Mouse (Mus musculus): ENCODE results near the gene Shc2. TPM values are rescaled to one million over a fixed set of nuclear protein-coding genes. Genes with fewer than 3 reads are reported as not detected.

The Shc2 gene
- polyA plus RNA-seq, 1 experiment from 2014 or later, result 22.8 TPM

- 30% methylated on average over 5 of the region's 5 CpGs for WGBS
- no peak for ATAC-seq (ENCODE audit: low FRiP score, low read depth)
- Histone ChIP-seq H3K36me3 (no peaks in the 10 kb centered on the region), H3K27ac (replicated peaks) (no peak overlapping the region), H3K27me3 (peaks cover 65% of the 10 kb centered on the region), H3K4me3 (no peak overlapping the region), H3K4me2 (replicated peaks) (peak overlapping the region; percentile 100; the same call in 1 of the 2 replicates), H3K9ac (replicated peaks) (no peak overlapping the region), H3K9me3 (no peaks in the 10 kb centered on the region), H3K4me1 (peaks cover 26% of the 10 kb centered on the region)
Observed at GRCm38 (mm10) chr10:79611296-79611695, 26.4 kb downstream of the Shc2 start.

GRCm38 (mm10) chr10:79609276-79609675, 28.4 kb downstream of the Shc2 start:
- no peak for ATAC-seq (ENCODE audit: low FRiP score, low read depth)
- Histone ChIP-seq H3K36me3 (no peaks in the 10 kb centered on the region), H3K4me2 (replicated peaks) (no peak overlapping the region), H3K27me3 (peaks cover 60% of the 10 kb centered on the region), H3K9me3 (no peaks in the 10 kb centered on the region), H3K4me1 (peaks cover 26% of the 10 kb centered on the region), H3K9ac (replicated peaks) (no peak overlapping the region), H3K4me3 (no peak overlapping the region), H3K27ac (replicated peaks) (no peak overlapping the region)
- WGBS, result 71% methylated on average over 3 of the region's 3 CpGs

DNA sequence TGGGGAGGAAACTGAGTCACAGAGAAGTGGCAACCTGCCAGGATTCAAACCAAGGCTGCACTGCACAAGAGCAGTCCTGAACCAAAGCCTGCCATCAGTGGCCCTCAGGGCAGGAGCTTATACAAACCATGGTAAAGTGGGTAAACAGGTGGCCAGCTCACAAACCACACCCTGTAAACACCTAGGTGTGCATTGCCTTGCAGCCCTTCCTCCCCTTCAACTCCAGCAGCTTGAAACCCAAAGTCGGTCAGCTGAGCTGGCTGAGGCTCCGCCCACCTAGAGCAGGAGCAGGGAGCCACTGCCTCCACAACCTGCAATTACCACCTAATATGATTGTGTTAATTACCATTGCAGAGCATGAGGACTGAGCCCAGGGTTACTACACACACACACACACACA, 29.8 kb downstream of the Shc2 start:
- Histone ChIP-seq H3K9ac (replicated peaks) (no peak overlapping the region), H3K27me3 (peaks cover 47% of the 10 kb centered on the region), H3K9me3 (no peaks in the 10 kb centered on the region), H3K4me3 (no peak overlapping the region), H3K36me3 (no peaks in the 10 kb centered on the region), H3K4me1 (peaks cover 15% of the 10 kb centered on the region), H3K27ac (replicated peaks) (no peak overlapping the region), H3K4me2 (replicated peaks) (no peak overlapping the region)
- no peak for ATAC-seq (ENCODE audit: low FRiP score, low read depth)
- 41% methylated on average over 2 of the region's 2 CpGs for WGBS

- Histone ChIP-seq H3K27me3 (peaks cover 34% of the 10 kb centered on the region), H3K27ac (replicated peaks) (no peak overlapping the region), H3K4me2 (replicated peaks) (no peak overlapping the region), H3K36me3 (no peaks in the 10 kb centered on the region), H3K4me1 (peaks cover 1% of the 10 kb centered on the region; the same call in 1 of the 2 replicates), H3K9ac (replicated peaks) (no peak overlapping the region), H3K4me3 (no peak overlapping the region), H3K9me3 (no peaks in the 10 kb centered on the region)
- no peak for ATAC-seq (ENCODE audit: low FRiP score, low read depth)
- 67% methylated on average over 4 of the region's 4 CpGs for WGBS
Observed at GRCm38 (mm10) chr10:79606537-79606936, 31.2 kb downstream of the Shc2 start.

GRCm38 (mm10) chr10:79597936-79598230, 39.8 kb downstream of the Shc2 start:
- H3K4me3 ChIP-seq, result no peak overlapping the region
- H3K4me2 ChIP-seq (replicated peaks), result no peak overlapping the region
- H3K4me1 ChIP-seq, result no peaks in the 10 kb centered on the region
- no peaks in the 10 kb centered on the region for H3K9me3 ChIP-seq
- no peak for ATAC-seq (ENCODE audit: low FRiP score, low read depth)
- no peak overlapping the region for H3K9ac ChIP-seq (replicated peaks)
- H3K27me3 ChIP-seq, result peaks cover 38% of the 10 kb centered on the region
- no peaks in the 10 kb centered on the region for H3K36me3 ChIP-seq
- WGBS, result 85% methylated on average over 4 of the region's 4 CpGs
- H3K27ac ChIP-seq (replicated peaks), result no peak overlapping the region

GRCm38 (mm10) chr10:79597051-79597935, 40.4 kb downstream of the Shc2 start:
- Histone ChIP-seq H3K9me3 (no peaks in the 10 kb centered on the region), H3K27ac (replicated peaks) (no peak overlapping the region), H3K4me1 (no peaks in the 10 kb centered on the region), H3K4me2 (replicated peaks) (no peak overlapping the region), H3K36me3 (no peaks in the 10 kb centered on the region), H3K9ac (replicated peaks) (no peak overlapping the region), H3K27me3 (peaks cover 38% of the 10 kb centered on the region), H3K4me3 (no peak overlapping the region)
- 29% methylated on average over 13 of the region's 13 CpGs for WGBS
- no peak; the same call in 1 of the 2 replicates for ATAC-seq (ENCODE audit: low FRiP score, low read depth)

GRCm38 (mm10) chr10:79595590-79595929, 42.2 kb downstream of the Shc2 start:
- Histone ChIP-seq H3K4me3 (no peak overlapping the region), H3K4me1 (no peaks in the 10 kb centered on the region), H3K27ac (replicated peaks) (no peak overlapping the region), H3K9ac (replicated peaks) (no peak overlapping the region), H3K27me3 (peaks cover 38% of the 10 kb centered on the region), H3K9me3 (no peaks in the 10 kb centered on the region), H3K36me3 (no peaks in the 10 kb centered on the region), H3K4me2 (replicated peaks) (no peak overlapping the region)
- WGBS, result 61% methylated on average over 8 of the region's 8 CpGs
- ATAC-seq (ENCODE audit: low FRiP score, low read depth), result 0 out of 2 replicates have a peak, but pooled peaks have one; percentile 19

DNA sequence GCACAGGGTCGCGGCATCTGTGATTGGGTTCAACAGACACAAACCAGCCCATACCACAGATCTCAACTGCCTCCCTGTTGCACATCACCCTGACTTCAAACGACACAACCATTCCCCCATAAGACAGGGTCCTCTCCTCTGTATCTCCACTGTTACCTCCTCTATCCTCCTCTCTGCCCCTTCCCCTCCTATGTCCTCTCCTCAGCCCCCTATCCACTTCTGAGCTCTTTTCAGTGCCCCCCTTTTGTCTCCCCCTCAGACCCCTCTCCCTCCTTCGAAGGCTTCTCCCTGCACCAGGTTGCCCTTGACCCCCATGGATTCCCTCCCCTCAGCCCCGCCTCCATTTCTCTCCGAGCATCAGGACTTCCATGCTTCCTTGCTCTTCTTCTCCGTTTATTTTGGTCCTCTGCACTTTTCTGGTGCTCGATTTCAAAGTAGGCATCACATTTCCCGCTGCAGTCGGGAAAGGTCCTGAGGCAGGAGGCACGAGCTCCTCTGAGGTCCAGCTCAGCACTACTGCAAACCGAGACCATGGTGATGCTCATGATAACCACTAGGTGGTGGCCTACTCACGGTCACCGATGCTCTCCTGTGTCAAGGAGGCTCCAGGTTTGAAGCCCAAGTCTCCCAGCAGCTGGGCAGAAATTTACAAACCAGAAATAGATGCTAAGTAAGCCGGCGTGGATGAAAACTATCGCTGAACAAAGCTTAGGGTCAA, 42.7 kb downstream of the Shc2 start:
- no peak overlapping the region for H3K4me3 ChIP-seq
- H3K4me1 ChIP-seq, result no peaks in the 10 kb centered on the region
- no peaks in the 10 kb centered on the region for H3K9me3 ChIP-seq
- H3K27ac ChIP-seq (replicated peaks), result no peak overlapping the region
- 19% methylated on average over 17 of the region's 17 CpGs for WGBS
- H3K27me3 ChIP-seq, result peaks cover 38% of the 10 kb centered on the region
- H3K9ac ChIP-seq (replicated peaks), result no peak overlapping the region
- ATAC-seq (ENCODE audit: low FRiP score, low read depth), result peak; percentile 82
- no peaks in the 10 kb centered on the region for H3K36me3 ChIP-seq
- no peak overlapping the region for H3K4me2 ChIP-seq (replicated peaks)

DNA sequence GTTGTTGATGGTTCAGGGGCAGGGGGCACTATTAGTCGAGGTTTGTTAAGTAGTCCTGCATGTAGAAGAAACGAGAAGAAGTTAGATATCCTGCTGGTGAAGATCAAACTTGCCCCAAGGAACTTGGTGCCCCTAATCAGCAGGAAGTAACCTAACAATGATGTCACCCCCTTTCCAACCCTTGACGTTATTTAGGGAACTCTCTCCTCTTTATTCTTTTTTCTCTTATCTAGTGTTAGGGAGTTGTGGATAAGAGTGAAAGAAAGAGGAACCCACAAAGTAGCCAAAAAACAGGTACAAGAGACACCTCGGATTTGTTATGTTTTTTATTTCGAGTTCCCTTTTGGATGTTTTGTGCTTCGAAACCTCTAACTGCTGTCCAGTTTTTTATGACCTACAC, 43.6 kb downstream of the Shc2 start:
- Histone ChIP-seq H3K27ac (replicated peaks) (no peak overlapping the region), H3K4me3 (no peak overlapping the region), H3K9me3 (no peaks in the 10 kb centered on the region), H3K36me3 (no peaks in the 10 kb centered on the region), H3K4me2 (replicated peaks) (no peak overlapping the region), H3K4me1 (no peaks in the 10 kb centered on the region), H3K27me3 (peaks cover 38% of the 10 kb centered on the region), H3K9ac (replicated peaks) (no peak overlapping the region)
- ATAC-seq (ENCODE audit: low FRiP score, low read depth), result no peak
- 64% methylated on average over 6 of the region's 6 CpGs for WGBS

DNA sequence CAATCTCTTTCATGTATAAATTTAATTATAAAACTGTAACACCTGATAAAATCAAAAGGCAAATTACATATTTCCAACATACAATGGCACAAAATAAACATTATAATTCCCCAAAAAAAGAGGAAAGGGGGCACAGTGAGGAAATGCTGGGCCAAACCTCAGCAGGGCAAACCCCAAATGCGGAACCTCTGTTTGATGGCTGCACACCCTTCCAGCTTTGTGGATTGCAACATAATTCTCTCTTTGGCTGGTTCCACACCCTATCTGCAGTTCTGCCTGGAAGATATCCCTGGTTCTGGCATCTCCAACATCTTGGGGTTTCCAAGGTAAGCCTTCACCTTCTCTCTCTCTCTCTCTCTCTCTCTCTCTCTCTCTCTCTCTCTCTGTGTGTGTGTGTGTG, 47.0 kb downstream of the Shc2 start:
- Histone ChIP-seq H3K27ac (replicated peaks) (no peak overlapping the region), H3K4me1 (no peaks in the 10 kb centered on the region), H3K4me2 (replicated peaks) (no peak overlapping the region), H3K9ac (replicated peaks) (no peak overlapping the region), H3K36me3 (no peaks in the 10 kb centered on the region), H3K9me3 (no peaks in the 10 kb centered on the region), H3K27me3 (peaks cover 21% of the 10 kb centered on the region), H3K4me3 (no peak overlapping the region)
- WGBS, result 95% methylated on average over 1 of the region's 1 CpGs
- no peak for ATAC-seq (ENCODE audit: low FRiP score, low read depth)

GRCm38 (mm10) chr10:79587752-79588126, 50.0 kb downstream of the Shc2 start:
- no peak overlapping the region for H3K9ac ChIP-seq (replicated peaks)
- no peak overlapping the region for H3K27ac ChIP-seq (replicated peaks)
- H3K4me1 ChIP-seq, result no peaks in the 10 kb centered on the region
- H3K27me3 ChIP-seq, result no peaks in the 10 kb centered on the region
- ATAC-seq (ENCODE audit: low FRiP score, low read depth), result no peak
- H3K4me2 ChIP-seq (replicated peaks), result no peak overlapping the region
- no peaks in the 10 kb centered on the region for H3K36me3 ChIP-seq
- WGBS, result 75% methylated on average over 4 of the region's 4 CpGs
- no peak overlapping the region for H3K4me3 ChIP-seq
- no peaks in the 10 kb centered on the region for H3K9me3 ChIP-seq

GRCm38 (mm10) chr10:79587061-79587751, 50.5 kb downstream of the Shc2 start, which contains the start of gene Theg:
Theg (minus strand) TSS chr10:79587331.
- Histone ChIP-seq H3K4me1 (no peaks in the 10 kb centered on the region), H3K36me3 (no peaks in the 10 kb centered on the region), H3K9ac (replicated peaks) (no peak within 1 kb of the TSS), H3K4me3 (no peak within 1 kb of the TSS), H3K27me3 (no peaks in the 10 kb centered on the region), H3K27ac (replicated peaks) (no peak within 1 kb of the TSS), H3K4me2 (replicated peaks) (no peak within 1 kb of the TSS), H3K9me3 (no peaks in the 10 kb centered on the region)
- no peak for ATAC-seq (ENCODE audit: low FRiP score, low read depth)
- 81% methylated on average over 5 of the region's 5 CpGs for WGBS
